17 mouse cellular contexts compared by ENCODE assay signal in the genomic region with DNA sequence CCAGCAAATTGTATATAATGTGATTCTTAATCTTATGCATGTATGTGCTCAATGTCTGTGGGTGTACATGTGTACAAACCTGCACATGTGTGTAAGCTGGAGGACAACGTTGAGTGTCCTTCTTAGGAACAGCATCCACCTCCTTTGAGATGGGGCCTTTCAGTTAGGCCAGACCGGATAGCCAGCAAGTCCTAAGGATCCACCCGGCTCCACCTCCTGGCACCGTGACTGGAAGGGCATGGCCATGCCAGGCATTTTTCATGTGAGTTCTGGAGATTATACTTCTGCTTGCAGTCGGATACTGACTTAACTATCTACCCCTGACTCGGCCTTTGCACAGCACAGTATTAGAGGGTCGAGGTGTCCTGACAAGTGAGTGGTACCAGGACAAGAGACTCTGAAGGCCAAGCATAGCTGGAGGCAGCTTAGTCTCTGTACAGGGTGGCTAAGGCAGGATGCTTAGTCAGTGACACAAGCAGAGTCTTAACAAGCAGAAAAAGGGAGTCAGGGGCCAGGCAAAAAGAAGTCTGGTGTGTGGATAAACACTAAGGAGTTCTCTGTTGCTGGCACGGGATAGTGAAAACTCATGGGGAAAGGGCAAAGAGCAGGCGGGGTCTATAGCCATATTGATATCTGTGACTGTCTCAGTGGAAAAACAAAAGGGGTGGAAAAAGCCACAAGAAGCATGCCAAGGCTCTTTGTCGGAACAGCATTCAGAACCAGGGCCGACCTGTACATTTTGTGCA.
DNase-seq lines count a peak whose midpoint lies in the region; ATAC-seq and TF ChIP-seq lines count a peak whose summit lies in the region.
"Had no signal": no experiment of that assay in that cellular context is flagged by ENCODE, and none has a peak within 500 bp of the region (broad histone marks: within the 10 kb centered on the region; RNA-seq: fewer than 3 reads in every experiment).

No protein-coding gene starts in this region.

- DNase-seq in heart, adult 2 months, result no peak
- no peak for DNase-seq in heart, postnatal 25 days (ENCODE audit: low spot score)
- DNase-seq in hindbrain, embryonic 10.5 days (ENCODE audit: low spot score), result no peak
- DNase-seq in adipocyte (ENCODE audit: low spot score), result peak; percentile 38
- DNase-seq in kidney, adult 11 months, result no peak
- DNase-seq: cerebellum, postnatal 25 days; layer of hippocampus, adult 9-11 months; thymus, adult 2 months had no signal

- no peaks in the 10 kb centered on the region for H3K9me3 ChIP-seq in hindbrain, embryonic 13.5 days
- H3K9me3 ChIP-seq in hindbrain, embryonic 10.5 days, result no peaks in the 10 kb centered on the region
- H3K9me3 ChIP-seq: limb, embryonic 13.5 days; liver, embryonic 15.5 days; neural tube, embryonic 13.5 days had no signal

- TF ChIP-seq CTCF in heart, adult 2 months (IDR thresholded peaks at IDR 0.05), result no peak
- no peak for TF ChIP-seq CTCF in small intestine, adult 2 months (IDR thresholded peaks at IDR 0.05; ENCODE audit: extremely low read depth, insufficient read length, insufficient replicate concordance, low read depth, low read length)

- H3K4me2 ChIP-seq in hindbrain, embryonic 13.5 days, result no peak overlapping the region
- H3K4me2 ChIP-seq: limb, embryonic 13.5 days; liver, embryonic 15.5 days; neural tube, embryonic 13.5 days had no signal

- no peak for TF ChIP-seq POLR2A in heart, adult 2 months (IDR thresholded peaks at IDR 0.05; ENCODE audit: insufficient read depth, low read depth, low read length)
- TF ChIP-seq POLR2A in small intestine, adult 2 months (IDR thresholded peaks at IDR 0.05; ENCODE audit: low read depth, low read length), result no peak

- no peak overlapping the region for H3K9ac ChIP-seq in heart, adult 2 months (ENCODE audit: low read depth, low read length)
- H3K9ac ChIP-seq in hindbrain, embryonic 13.5 days, result no peak overlapping the region
- H3K9ac ChIP-seq: limb, embryonic 13.5 days; liver, embryonic 15.5 days; neural tube, embryonic 13.5 days had no signal

- H3K27me3 ChIP-seq in heart, adult 2 months (ENCODE audit: control insufficient read depth, insufficient read depth, low read length), result no peaks in the 10 kb centered on the region
- no peaks in the 10 kb centered on the region for H3K27me3 ChIP-seq in hindbrain, embryonic 13.5 days
- no peaks in the 10 kb centered on the region for H3K27me3 ChIP-seq in hindbrain, embryonic 10.5 days (ENCODE audit: insufficient read depth, poor library complexity, severe bottlenecking)
- H3K27me3 ChIP-seq in small intestine, adult 2 months (ENCODE audit: control insufficient read depth, insufficient read depth, low read length), result no peaks in the 10 kb centered on the region
- H3K27me3 ChIP-seq: limb, embryonic 13.5 days; liver, embryonic 15.5 days; neural tube, embryonic 13.5 days; Patski had no signal

- no peak for TF ChIP-seq EP300 in heart, adult 2 months (IDR thresholded peaks at IDR 0.05; ENCODE audit: insufficient read depth, low read depth, low read length)

- peak; percentile 30 for ATAC-seq in hindbrain, embryonic 13.5 days (ENCODE audit: low FRiP score)
- ATAC-seq: activated CD4-positive, CD25-positive, alpha-beta regulatory T cell, adult 4 months; forebrain, embryonic 14.5 days; Patski had no signal

- no peak overlapping the region for H3K4me3 ChIP-seq in heart, adult 2 months
- H3K4me3 ChIP-seq in hindbrain, embryonic 13.5 days, result no peak overlapping the region
- no peak overlapping the region for H3K4me3 ChIP-seq in hindbrain, embryonic 10.5 days
- H3K4me3 ChIP-seq in small intestine, adult 2 months (ENCODE audit: low read depth, low read length), result no peak overlapping the region
- H3K4me3 ChIP-seq: erythroblast, embryonic 14.5 days; limb, embryonic 13.5 days; liver, embryonic 15.5 days; neural tube, embryonic 13.5 days had no signal

- intact Hi-C loops in heart, adult 2 months (cut with DNase I), result no loop called here
- intact Hi-C loops in heart, postnatal 25 days (cut with DNase I), result no loop called here

- 37% methylated on average over 11 of the region's 11 CpGs for WGBS in heart, adult 2 months
- 83% methylated on average over 11 of the region's 11 CpGs for WGBS in hindbrain, embryonic 13.5 days
- 87% methylated on average over 11 of the region's 11 CpGs for whole genome bisulfite sequencing in hindbrain, embryonic 10.5 days
- WGBS in small intestine, adult 2 months, result 77% methylated on average over 11 of the region's 11 CpGs

- H3K27ac ChIP-seq in heart, adult 2 months, result peak overlapping the region; percentile 42
- H3K27ac ChIP-seq in hindbrain, embryonic 13.5 days, result no peak overlapping the region
- H3K27ac ChIP-seq in hindbrain, embryonic 10.5 days, result no peak overlapping the region
- H3K27ac ChIP-seq in small intestine, adult 2 months (ENCODE audit: insufficient read depth, low read depth, low read length), result peak overlapping the region; percentile 16; the same call in 1 of the 2 replicates
- H3K27ac ChIP-seq: limb, embryonic 13.5 days; liver, embryonic 15.5 days; neural tube, embryonic 13.5 days had no signal

- peaks cover 15% of the 10 kb centered on the region for H3K36me3 ChIP-seq in heart, adult 2 months (ENCODE audit: control insufficient read depth, insufficient read depth, low read length)
- no peaks in the 10 kb centered on the region for H3K36me3 ChIP-seq in hindbrain, embryonic 13.5 days
- H3K36me3 ChIP-seq in hindbrain, embryonic 10.5 days, result no peaks in the 10 kb centered on the region
- no peaks in the 10 kb centered on the region for H3K36me3 ChIP-seq in small intestine, adult 2 months (ENCODE audit: control insufficient read depth, insufficient read depth, low read length)
- H3K36me3 ChIP-seq: limb, embryonic 13.5 days; liver, embryonic 15.5 days; neural tube, embryonic 13.5 days had no signal

- peaks cover 25% of the 10 kb centered on the region for H3K4me1 ChIP-seq in heart, adult 2 months (ENCODE audit: control insufficient read depth, insufficient read depth, low read length)
- H3K4me1 ChIP-seq in hindbrain, embryonic 13.5 days (replicated peaks), result peaks cover 11% of the 10 kb centered on the region; the same call in 1 of the 2 replicates
- peaks cover 9% of the 10 kb centered on the region for H3K4me1 ChIP-seq in hindbrain, embryonic 10.5 days (replicated peaks)
- H3K4me1 ChIP-seq in small intestine, adult 2 months (ENCODE audit: control insufficient read depth, insufficient read depth, insufficient read length, low read length), result peaks cover 2% of the 10 kb centered on the region; the same call in 1 of the 2 replicates

- H3K79me2 ChIP-seq in heart, adult 2 months (replicated peaks; ENCODE audit: control insufficient read depth, insufficient read depth, low read length), result peaks cover 9% of the 10 kb centered on the region

Comparison
In these comparisons a context has a peak if more than half of its experiments do, and no peak if none do; other contexts are left out.
1. H3K27ac ChIP-seq: peak in heart, adult 2 months (single experiment) and small intestine, adult 2 months (single experiment); none in hindbrain, embryonic 13.5 days (single experiment) and hindbrain, embryonic 10.5 days (single experiment).